Mouse (Mus musculus): ENCODE data around the gene H2afy.

DNA sequence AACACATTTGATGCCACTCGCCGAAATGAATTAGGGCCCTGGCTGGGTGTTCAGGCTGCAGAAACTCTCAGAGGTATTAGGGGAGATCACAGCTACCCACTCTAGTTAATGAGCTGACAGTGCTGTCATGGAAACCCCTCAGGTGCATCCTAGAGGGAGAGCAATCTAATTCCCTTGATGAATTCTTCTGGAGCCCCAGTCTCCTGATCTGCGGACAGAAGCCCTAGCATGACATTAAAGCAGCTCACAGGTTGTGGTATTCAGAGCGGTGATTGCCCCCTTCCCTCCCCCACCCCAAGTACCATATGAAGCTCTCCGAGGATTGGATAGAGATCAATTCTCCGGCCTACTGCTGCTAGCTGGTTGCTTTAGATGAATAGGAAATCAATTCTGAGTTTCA, 82.1 kb downstream of the H2afy start:
- TF ChIP-seq CTCF (IDR thresholded peaks at IDR 0.05; ENCODE audit: low read depth) (no peak), EP300 (optimal IDR thresholded peaks at IDR 0.05) (no peak)
